In genomic region chr14:20701554-20701953, GRCm38 (mm10) we compare ENCODE assay signal across 8 mouse cellular contexts. TPM values are rescaled to one million over a fixed set of nuclear protein-coding genes. Genes with fewer than 3 reads are reported as not detected.
DNase-seq lines count a peak whose midpoint lies in the region; ATAC-seq lines count a peak whose summit lies in the region.

No protein-coding gene starts in this region.

- H3K4me3 ChIP-seq in lung, embryonic 16.5 days (ENCODE audit: low read length) = peak overlapping the region; percentile 83
- peak overlapping the region; percentile 84 for H3K4me3 ChIP-seq in forebrain, embryonic 10.5 days
- H3K4me3 ChIP-seq in limb, embryonic 12.5 days (replicated peaks) = peak overlapping the region; percentile 74; the same call in 1 of the 2 replicates
- H3K4me3 ChIP-seq in stomach, embryonic 14.5 days (ENCODE audit: low read depth, low read length) = peak overlapping the region; percentile 73; the same call in 1 of the 2 replicates

- peak overlapping the region; percentile 70 for H3K4me2 ChIP-seq in lung, embryonic 16.5 days (ENCODE audit: low read depth, low read length)
- H3K4me2 ChIP-seq in limb, embryonic 12.5 days = peak overlapping the region; percentile 65
- H3K4me2 ChIP-seq in stomach, embryonic 14.5 days (replicated peaks; ENCODE audit: low read depth, low read length) = peak overlapping the region; percentile 62

- WGBS in lung, embryonic 16.5 days = 67% methylated on average over 8 of the region's 8 CpGs
- WGBS in forebrain, embryonic 10.5 days = 89% methylated on average over 8 of the region's 8 CpGs
- WGBS in limb, embryonic 12.5 days = 76% methylated on average over 8 of the region's 8 CpGs
- whole genome bisulfite sequencing in stomach, embryonic 14.5 days = 74% methylated on average over 8 of the region's 8 CpGs

- peaks cover 3% of the 10 kb centered on the region; the same call in 1 of the 2 replicates for H3K36me3 ChIP-seq in lung, embryonic 16.5 days (ENCODE audit: control insufficient read depth, insufficient read depth, low read length)
- peaks cover 46% of the 10 kb centered on the region for H3K36me3 ChIP-seq in forebrain, embryonic 10.5 days (replicated peaks)
- peaks cover 43% of the 10 kb centered on the region for H3K36me3 ChIP-seq in limb, embryonic 12.5 days
- peaks cover 21% of the 10 kb centered on the region; the same call in 1 of the 2 replicates for H3K36me3 ChIP-seq in stomach, embryonic 14.5 days (ENCODE audit: control insufficient read depth, insufficient read depth, low read length)

- DNase-seq in lung, postnatal 14 days = no peak
- no peak for DNase-seq in forebrain, embryonic 10.5 days (ENCODE audit: extremely low spot score, low spot score)
- DNase-seq in cerebellum, postnatal 10 days = no peak
- no peak for DNase-seq in ovary, postnatal 14 days (ENCODE audit: low spot score)
- DNase-seq in testis, postnatal 10 days (ENCODE audit: low spot score) = no peak

- no peak overlapping the region for H3K27ac ChIP-seq in lung, embryonic 16.5 days (ENCODE audit: low read length)
- no peak overlapping the region for H3K27ac ChIP-seq in forebrain, embryonic 10.5 days
- H3K27ac ChIP-seq in limb, embryonic 12.5 days = no peak overlapping the region
- H3K27ac ChIP-seq in stomach, embryonic 14.5 days (ENCODE audit: low read length) = no peak overlapping the region

- H3K27me3 ChIP-seq in lung, embryonic 16.5 days (ENCODE audit: control insufficient read depth, insufficient read depth, low read depth, low read length) = no peaks in the 10 kb centered on the region
- no peaks in the 10 kb centered on the region for H3K27me3 ChIP-seq in forebrain, embryonic 10.5 days (ENCODE audit: poor library complexity, severe bottlenecking)
- no peaks in the 10 kb centered on the region for H3K27me3 ChIP-seq in limb, embryonic 12.5 days
- H3K27me3 ChIP-seq in stomach, embryonic 14.5 days (ENCODE audit: control insufficient read depth, insufficient read depth, low read length) = no peaks in the 10 kb centered on the region

- 0 out of 2 replicates have a peak overlapping the region, but pooled peaks have one; percentile 24 for H3K9ac ChIP-seq in lung, embryonic 16.5 days (ENCODE audit: low read length)
- no peak overlapping the region for H3K9ac ChIP-seq in limb, embryonic 12.5 days (replicated peaks)
- no peak overlapping the region for H3K9ac ChIP-seq in stomach, embryonic 14.5 days (replicated peaks; ENCODE audit: low read depth, low read length)

- no peak for ATAC-seq in lung, embryonic 16.5 days (ENCODE audit: low read depth)
- no peak for ATAC-seq in limb, embryonic 12.5 days (ENCODE audit: insufficient number of reproducible peaks, insufficient read depth, low FRiP score, low TSS enrichment, low read depth)
- no peak for ATAC-seq in stomach, embryonic 14.5 days (ENCODE audit: insufficient number of reproducible peaks, insufficient read depth, low FRiP score, low read depth)

- peaks cover 30% of the 10 kb centered on the region for H3K4me1 ChIP-seq in lung, embryonic 16.5 days (replicated peaks; ENCODE audit: control insufficient read depth, insufficient read depth, low read length)
- H3K4me1 ChIP-seq in forebrain, embryonic 10.5 days = peaks cover 51% of the 10 kb centered on the region
- peaks cover 41% of the 10 kb centered on the region for H3K4me1 ChIP-seq in limb, embryonic 12.5 days (replicated peaks)
- H3K4me1 ChIP-seq in stomach, embryonic 14.5 days (ENCODE audit: control insufficient read depth, insufficient read depth, low read length) = peaks cover 35% of the 10 kb centered on the region

- no peaks in the 10 kb centered on the region for H3K9me3 ChIP-seq in lung, embryonic 16.5 days (ENCODE audit: control insufficient read depth, low read length)
- no peaks in the 10 kb centered on the region for H3K9me3 ChIP-seq in forebrain, embryonic 10.5 days
- H3K9me3 ChIP-seq in limb, embryonic 12.5 days = no peaks in the 10 kb centered on the region
- no peaks in the 10 kb centered on the region for H3K9me3 ChIP-seq in stomach, embryonic 14.5 days (ENCODE audit: control insufficient read depth, low read depth, low read length)

RNA-seq across cellular contexts. Expression of gene Chchd1, which starts 1.3 kb away (rescaled TPM):
- 191 and 192 TPM in 2 replicates for polyA plus RNA-seq in lung, embryonic 16.5 days (2015; fragmentation: Nextera tagmentation; extraction: Ambion mirVana)
- polyA plus RNA-seq in forebrain, embryonic 10.5 days (2016; fragmentation: Nextera tagmentation; extraction: Ambion mirVana) = 252 and 261 TPM in 2 replicates
- polyA plus RNA-seq in limb, embryonic 12.5 days (2016; fragmentation: Nextera tagmentation; extraction: Ambion mirVana) = 243 and 264 TPM in 2 replicates
- polyA plus RNA-seq in stomach, embryonic 14.5 days (2014; fragmentation: Nextera tagmentation; extraction: Ambion mirVana) = 211 and 224 TPM in 2 replicates

RNA-seq across cellular contexts. Expression of gene Zswim8, which starts 5.8 kb away (rescaled TPM):
- 29.3 and 30.4 TPM in 2 replicates for polyA plus RNA-seq in lung, embryonic 16.5 days (2015; fragmentation: Nextera tagmentation; extraction: Ambion mirVana)
- 28.9 and 29.0 TPM in 2 replicates for polyA plus RNA-seq in forebrain, embryonic 10.5 days (2016; fragmentation: Nextera tagmentation; extraction: Ambion mirVana)
- polyA plus RNA-seq in limb, embryonic 12.5 days (2016; fragmentation: Nextera tagmentation; extraction: Ambion mirVana) = 37.5 and 43.6 TPM in 2 replicates
- 35.9 and 38.6 TPM in 2 replicates for polyA plus RNA-seq in stomach, embryonic 14.5 days (2014; fragmentation: Nextera tagmentation; extraction: Ambion mirVana)

RNA-seq across cellular contexts. Expression of gene Fut11, which starts 6.8 kb away (rescaled TPM):
- 29.4 and 30.7 TPM in 2 replicates for polyA plus RNA-seq in lung, embryonic 16.5 days (2015; fragmentation: Nextera tagmentation; extraction: Ambion mirVana)
- polyA plus RNA-seq in forebrain, embryonic 10.5 days (2016; fragmentation: Nextera tagmentation; extraction: Ambion mirVana) = 15.7 and 16.0 TPM in 2 replicates
- polyA plus RNA-seq in limb, embryonic 12.5 days (2016; fragmentation: Nextera tagmentation; extraction: Ambion mirVana) = 24.9 and 27.2 TPM in 2 replicates
- polyA plus RNA-seq in stomach, embryonic 14.5 days (2014; fragmentation: Nextera tagmentation; extraction: Ambion mirVana) = 20.5 and 20.7 TPM in 2 replicates

RNA-seq across cellular contexts. Expression of gene Sec24c, which starts 27.4 kb away (rescaled TPM):
- 93.3 and 95.6 TPM in 2 replicates for polyA plus RNA-seq in lung, embryonic 16.5 days (2015; fragmentation: Nextera tagmentation; extraction: Ambion mirVana)
- 101 and 105 TPM in 2 replicates for polyA plus RNA-seq in forebrain, embryonic 10.5 days (2016; fragmentation: Nextera tagmentation; extraction: Ambion mirVana)
- 77.2 and 91.2 TPM in 2 replicates for polyA plus RNA-seq in limb, embryonic 12.5 days (2016; fragmentation: Nextera tagmentation; extraction: Ambion mirVana)
- polyA plus RNA-seq in stomach, embryonic 14.5 days (2014; fragmentation: Nextera tagmentation; extraction: Ambion mirVana) = 86.9 and 88.1 TPM in 2 replicates

RNA-seq across cellular contexts. Expression of gene Ndst2, which starts 32.8 kb away (rescaled TPM):
- 26.6 and 29.9 TPM in 2 replicates for polyA plus RNA-seq in lung, embryonic 16.5 days (2015; fragmentation: Nextera tagmentation; extraction: Ambion mirVana)
- polyA plus RNA-seq in forebrain, embryonic 10.5 days (2016; fragmentation: Nextera tagmentation; extraction: Ambion mirVana) = 23.5 and 24.3 TPM in 2 replicates
- polyA plus RNA-seq in limb, embryonic 12.5 days (2016; fragmentation: Nextera tagmentation; extraction: Ambion mirVana) = 29.6 and 33.1 TPM in 2 replicates
- polyA plus RNA-seq in stomach, embryonic 14.5 days (2014; fragmentation: Nextera tagmentation; extraction: Ambion mirVana) = 28.1 and 31.1 TPM in 2 replicates
